ENCODE assay signal across 12 mouse cellular contexts in genomic region chr2:52997955-52998750, GRCm38 (mm10).
DNase-seq lines count a peak whose midpoint lies in the region; ATAC-seq and TF ChIP-seq lines count a peak whose summit lies in the region.
"Had no signal": no experiment of that assay in that cellular context is flagged by ENCODE, and none has a peak within 500 bp of the region (broad histone marks: within the 10 kb centered on the region; RNA-seq: fewer than 3 reads in every experiment).

No protein-coding gene starts in this region.

- no peak overlapping the region for H3K4me3 ChIP-seq in heart, embryonic 11.5 days (ENCODE audit: low read depth, low read length)
- H3K4me3 ChIP-seq: heart, embryonic 15.5 days had no signal

- no peak overlapping the region for H3K4me2 ChIP-seq in heart, embryonic 11.5 days
- H3K4me2 ChIP-seq: heart, embryonic 15.5 days had no signal

- ATAC-seq in heart, embryonic 11.5 days (replicated peaks; ENCODE audit: insufficient number of reproducible peaks, low FRiP score, low TSS enrichment), result no peak

- no peaks in the 10 kb centered on the region for H3K4me1 ChIP-seq in heart, embryonic 11.5 days (ENCODE audit: control insufficient read depth, insufficient read depth, low read length)
- H3K4me1 ChIP-seq: heart, embryonic 15.5 days had no signal

- H3K36me3 ChIP-seq in heart, embryonic 11.5 days (ENCODE audit: control insufficient read depth, insufficient read depth, low read length), result no peaks in the 10 kb centered on the region
- H3K36me3 ChIP-seq: heart, embryonic 15.5 days had no signal

- H3K9ac ChIP-seq in heart, embryonic 11.5 days (ENCODE audit: low read depth, low read length), result no peak overlapping the region
- H3K9ac ChIP-seq: heart, embryonic 15.5 days had no signal

- no peak for TF ChIP-seq POLR2A in brain, embryonic 14.5 days (IDR thresholded peaks at IDR 0.05; ENCODE audit: borderline replicate concordance, extremely low read depth, insufficient read depth, insufficient read length, poor library complexity, severe bottlenecking)

- TF ChIP-seq CTCF in brain, embryonic 14.5 days (IDR thresholded peaks at IDR 0.05; ENCODE audit: borderline replicate concordance, extremely low read depth, insufficient read depth, insufficient read length), result no peak

- 73% methylated on average over 15 of the region's 15 CpGs for WGBS in heart, embryonic 11.5 days (ENCODE audit: insufficient replicate concordance)

- no peaks in the 10 kb centered on the region for H3K27me3 ChIP-seq in heart, embryonic 11.5 days (ENCODE audit: control insufficient read depth, insufficient read depth, low read length)
- H3K27me3 ChIP-seq: heart, embryonic 15.5 days had no signal

- DNase-seq in heart, adult 8-10 months (ENCODE audit: low spot score), result peak; percentile 60
- DNase-seq in R1 (ENCODE audit: low read depth, low spot score), result peak; percentile 42
- DNase-seq in brain, embryonic 14.5 days (ENCODE audit: low read depth), result peak; percentile 72
- peak; percentile 57 for DNase-seq in lung, postnatal 10 days
- no peak for DNase-seq in B cell, adult 2 months
- DNase-seq in layer of hippocampus, postnatal 36 days, result no peak
- DNase-seq in natural killer cell, adult 2 months (ENCODE audit: low spot score in 2 of 2), result no peak
- DNase-seq: cerebellum, adult 11-12 months; kidney, adult 8-10 months; right cerebral cortex, postnatal 4 days had no signal

- H3K9me3 ChIP-seq in heart, embryonic 11.5 days (replicated peaks; ENCODE audit: control insufficient read depth, low read length), result no peaks in the 10 kb centered on the region; the same call in 1 of the 2 replicates
- H3K9me3 ChIP-seq: heart, embryonic 15.5 days had no signal

- no peak overlapping the region for H3K27ac ChIP-seq in heart, embryonic 11.5 days (ENCODE audit: low read depth, low read length)
- H3K27ac ChIP-seq: heart, embryonic 15.5 days had no signal

Comparison
In these comparisons a context has a peak if more than half of its experiments do, and no peak if none do; other contexts are left out.
1. DNase-seq: peak in heart, adult 8-10 months (single experiment), R1 (single experiment), brain, embryonic 14.5 days (single experiment) and lung, postnatal 10 days (single experiment); none in B cell, adult 2 months (0 of 2), layer of hippocampus, postnatal 36 days (0 of 2) and natural killer cell, adult 2 months (0 of 2).